Mouse (Mus musculus): ENCODE results near the gene Car8. TPM values are rescaled to one million over a fixed set of nuclear protein-coding genes. Genes with fewer than 3 reads are reported as not detected.
"Not testable (repeated sequence)": the region's sequence is repeated elsewhere in the genome, so short reads cannot be mapped to it uniquely, and the experiment has no call there.

Gene Car8
- total RNA-seq, 2 experiments from 2014 or later = 6.1 TPM

GRCm38 (mm10) chr4:8205089-8205649 lies 33.7 kb downstream of the Car8 start:
- no peak for DNase-seq (ENCODE audit: low spot score in 2 of 2)

- no peak for DNase-seq (ENCODE audit: low spot score in 2 of 2)
Observed at GRCm38 (mm10) chr4:8203367-8203766, 35.5 kb downstream of the Car8 start.

- no peak for DNase-seq (ENCODE audit: low spot score in 2 of 2)
Observed at GRCm38 (mm10) chr4:8201631-8202030, 37.2 kb downstream of the Car8 start.

GRCm38 (mm10) chr4:8200081-8200480 lies 38.8 kb downstream of the Car8 start:
- no peak for DNase-seq (ENCODE audit: low spot score in 2 of 2)

- DNase-seq (ENCODE audit: low spot score in 2 of 2) = no peak
Observed at GRCm38 (mm10) chr4:8198033-8198432, 40.8 kb downstream of the Car8 start.

GRCm38 (mm10) chr4:8190441-8190840 lies 48.4 kb downstream of the Car8 start:
- peak in 1 of 2 experiments; percentile 5 for DNase-seq (ENCODE audit: low spot score in 2 of 2)

- no peak for DNase-seq (ENCODE audit: low spot score in 2 of 2)
Observed at GRCm38 (mm10) chr4:8186921-8187687, 51.7 kb downstream of the Car8 start.

GRCm38 (mm10) chr4:8180576-8180975 lies 58.3 kb downstream of the Car8 start:
- DNase-seq (ENCODE audit: low spot score in 2 of 2) = no peak

GRCm38 (mm10) chr4:8154589-8155198 lies 84.1 kb downstream of the Car8 start:
- no peak for DNase-seq (ENCODE audit: low spot score in 2 of 2)

GRCm38 (mm10) chr4:8153926-8154325 lies 84.9 kb downstream of the Car8 start:
- DNase-seq (ENCODE audit: low spot score in 2 of 2) = not testable (repeated sequence)

- no peak for DNase-seq (ENCODE audit: low spot score in 2 of 2)
Observed at GRCm38 (mm10) chr4:8137403-8137802, 101.4 kb downstream of the Car8 start.

- no peak for DNase-seq (ENCODE audit: low spot score in 2 of 2)
Observed at GRCm38 (mm10) chr4:8132024-8132423, 106.8 kb downstream of the Car8 start.

- DNase-seq (ENCODE audit: low spot score in 2 of 2) = no peak
Observed at GRCm38 (mm10) chr4:8113558-8113957, 125.3 kb downstream of the Car8 start.

GRCm38 (mm10) chr4:8111891-8112290 lies 127.0 kb downstream of the Car8 start:
- no peak for DNase-seq (ENCODE audit: low spot score in 2 of 2)

- peak in 1 of 2 experiments; percentile 9 for DNase-seq (ENCODE audit: low spot score in 2 of 2)
Observed at GRCm38 (mm10) chr4:8109906-8110567, 128.8 kb downstream of the Car8 start.

- DNase-seq (ENCODE audit: low spot score in 2 of 2) = no peak
Observed at GRCm38 (mm10) chr4:8101466-8101865, 137.4 kb downstream of the Car8 start.

- DNase-seq (ENCODE audit: low spot score in 2 of 2) = no peak
Observed at GRCm38 (mm10) chr4:8098084-8098483, 140.8 kb downstream of the Car8 start.

- DNase-seq (ENCODE audit: low spot score in 2 of 2) = no peak
Observed at GRCm38 (mm10) chr4:8097683-8098082, 141.2 kb downstream of the Car8 start.

GRCm38 (mm10) chr4:8093566-8093965 lies 145.3 kb downstream of the Car8 start:
- DNase-seq (ENCODE audit: low spot score in 2 of 2) = not testable (repeated sequence)

All from layer of hippocampus, postnatal 14 days (tissue).